Mouse (Mus musculus) stomach, adult 2 months (tissue): ENCODE measurements around the gene D630045J12Rik. TPM values are rescaled to one million over a fixed set of nuclear protein-coding genes. Genes with fewer than 3 reads are reported as not detected.

Experiments used
- polyA plus RNA-seq: library from polyadenylated mRNA; depleted of rRNA; stranded (reverse); fragments of >200 nt; gene quantifications from 2 replicates; pipeline ENCODE4 v1.2.3, GENCODE M21; 2012; rRNA removed

D630045J12Rik gene
- polyA plus RNA-seq: 0.92 and 1.1 TPM in 2 replicates

DNA sequence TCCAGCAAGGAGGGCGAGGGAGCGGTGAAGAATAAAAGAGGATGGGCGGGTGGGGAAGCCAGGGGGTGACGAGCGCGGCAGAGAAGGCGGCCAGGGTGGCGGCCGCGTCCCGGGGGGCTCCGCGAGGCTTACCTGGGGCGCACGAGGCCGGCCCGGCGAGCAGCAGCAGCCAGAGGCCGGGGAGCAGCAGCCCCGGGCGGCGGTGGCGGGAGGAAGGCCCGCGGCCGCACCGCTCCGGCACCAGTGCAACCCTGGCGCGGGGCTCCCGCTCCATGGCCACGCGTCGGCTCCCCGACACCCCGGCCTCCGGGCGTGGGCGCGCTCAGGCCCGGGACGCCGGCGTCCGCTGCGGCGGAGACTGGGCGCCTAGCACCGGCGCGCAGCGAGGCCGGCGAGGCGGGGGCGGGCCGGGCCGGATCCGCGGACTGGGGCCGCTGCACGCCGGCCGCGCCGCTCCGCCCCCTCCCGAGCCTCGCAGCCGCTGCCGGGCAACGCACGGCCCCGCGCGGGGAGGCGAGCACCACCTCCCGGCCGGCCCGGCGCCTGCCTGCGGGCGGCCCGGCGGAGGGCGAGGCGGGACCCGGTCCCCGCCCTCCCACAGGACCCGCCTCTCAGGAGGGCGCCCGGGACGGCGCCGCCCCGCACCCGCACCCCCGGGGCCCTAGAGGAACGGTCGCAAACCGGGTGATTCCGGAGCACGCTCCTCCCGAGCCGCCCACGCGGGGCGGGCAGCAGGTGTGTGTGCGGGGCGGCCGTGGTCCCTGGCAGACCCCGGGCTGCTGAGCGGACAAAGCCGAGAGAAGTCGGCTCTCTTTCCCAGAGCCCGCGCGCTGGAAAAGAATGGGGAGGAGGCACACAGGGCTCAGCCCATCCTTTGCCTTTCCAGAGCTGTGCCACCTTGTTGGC is at the start of gene D630045J12Rik:
D630045J12Rik (minus strand) TSS at position 274 of the 906 bp plus-strand sequence.

DNA sequence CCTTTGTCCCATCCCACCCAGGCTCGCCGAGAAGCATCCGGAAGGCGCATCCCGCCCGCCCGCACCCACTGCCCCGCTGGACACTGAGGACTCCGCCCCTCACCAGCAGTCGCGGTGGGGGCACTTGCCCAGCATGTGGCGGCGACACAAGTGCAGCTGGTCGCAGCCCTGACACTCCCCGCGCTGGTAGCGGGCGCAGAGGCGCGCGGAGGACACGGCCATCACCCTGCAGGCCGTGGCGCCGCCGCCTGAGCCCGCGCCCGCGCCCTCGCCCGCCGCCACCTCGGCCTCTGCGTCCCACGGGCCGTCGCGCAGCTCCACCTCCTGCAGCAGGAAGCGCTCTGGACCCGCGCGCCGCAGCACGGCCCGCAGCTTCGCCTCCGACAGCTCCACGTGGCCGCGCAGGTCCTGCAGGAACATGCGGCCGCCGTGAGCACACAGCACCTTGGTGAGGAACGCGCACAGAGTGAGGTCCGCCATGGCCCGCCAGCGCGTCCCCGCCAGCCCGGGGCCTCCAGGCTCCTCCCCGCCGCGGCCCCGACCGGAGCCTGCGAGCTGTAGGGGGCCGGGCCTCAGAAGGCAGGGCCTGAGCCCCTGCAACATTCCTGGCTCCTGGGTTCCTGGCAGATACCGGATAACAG is 45.1 kb upstream of the D630045J12Rik start, which contains the start of gene Zc3hav1l:
Zc3hav1l (minus strand) TSS at position 499 of the 641 bp plus-strand sequence.

DNA sequence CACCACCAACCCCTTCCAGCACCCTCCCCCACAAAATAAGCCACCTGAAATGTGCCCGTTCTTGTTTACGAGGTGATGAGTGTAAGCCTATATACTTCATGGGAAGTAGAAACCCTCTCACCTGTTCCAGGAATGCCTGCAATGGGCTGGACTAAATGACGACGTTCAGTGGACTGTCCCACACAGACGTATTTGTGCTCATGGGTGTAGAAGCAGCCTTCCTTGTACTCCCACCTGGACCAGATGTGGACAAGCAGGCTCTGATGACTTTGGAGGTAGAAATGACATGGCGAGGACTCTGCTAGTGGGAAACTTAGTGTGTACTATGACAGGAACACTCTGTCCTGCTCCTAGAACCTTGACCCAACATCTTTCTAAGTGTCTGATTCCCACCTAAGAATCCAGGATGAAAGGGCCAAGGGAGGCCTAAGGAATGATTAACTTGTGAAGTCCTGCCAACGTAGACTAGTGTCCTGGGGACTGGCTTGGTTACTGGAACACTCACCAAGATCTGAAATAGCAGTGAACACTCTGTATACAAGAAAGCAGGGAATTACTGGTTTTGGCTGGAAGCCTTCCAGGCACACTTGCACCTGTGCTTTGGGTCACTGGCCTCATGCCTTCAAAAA is 129.5 kb downstream of the D630045J12Rik start, which contains the start of gene Atp6v0a4:
Atp6v0a4 (minus strand) TSS at position 380 of the 629 bp plus-strand sequence.

DNA sequence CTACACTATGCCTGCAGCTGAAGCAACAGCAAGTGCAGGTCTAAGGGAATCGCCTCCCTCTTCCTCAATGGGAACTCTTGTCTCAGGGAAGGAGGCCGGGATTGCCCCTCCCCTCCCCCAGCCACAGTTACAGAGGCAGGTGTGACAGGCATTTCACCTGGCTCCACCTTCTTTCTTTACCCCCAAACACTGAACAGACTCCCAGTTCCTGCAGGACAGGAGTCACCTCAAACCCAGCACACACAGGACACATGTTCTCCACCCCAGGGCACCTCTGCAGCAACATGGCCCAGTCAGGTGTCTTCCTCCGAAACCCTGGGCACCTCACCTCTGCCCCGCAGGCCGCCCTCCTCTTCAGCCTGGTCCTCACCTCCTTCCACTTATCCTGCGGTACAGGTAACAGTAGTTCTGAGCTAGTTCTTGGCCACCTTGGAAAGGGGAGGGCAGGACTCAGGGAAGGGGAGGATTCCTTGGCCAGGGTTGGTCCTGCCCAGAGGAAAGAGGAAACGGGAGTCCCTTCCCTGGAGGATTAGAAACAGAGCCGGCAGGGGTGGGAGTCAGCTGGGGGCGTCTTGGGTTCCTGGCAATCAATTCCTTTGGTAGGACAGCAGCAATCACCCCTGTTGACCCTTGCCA is 144.5 kb downstream of the D630045J12Rik start, which contains the start of gene Tmem213:
Tmem213 (plus strand) TSS at position 96 of the 636 bp plus-strand sequence.

Other genes with a start within 250 kb of the D630045J12Rik start
- 0.51 and 0.78 TPM in 2 replicates for gene Svopl, start 207.0 kb downstream of the D630045J12Rik start, polyA plus RNA-seq
- 5.8 and 7.3 TPM in 2 replicates for gene Tmem213, start 144.8 kb downstream of the D630045J12Rik start, polyA plus RNA-seq
- 6.4 and 11.4 TPM in 2 replicates for gene Atp6v0a4, start 129.4 kb downstream of the D630045J12Rik start, polyA plus RNA-seq
- gene Zc3hav1l, start 45.2 kb upstream of the D630045J12Rik start, polyA plus RNA-seq: 0.59 and 0.68 TPM in 2 replicates
- 6.1 and 8.0 TPM in 2 replicates for gene Zc3hav1, start 100.6 kb upstream of the D630045J12Rik start, polyA plus RNA-seq
- 0.15 and 0.17 TPM in 2 replicates for gene Ttc26, start 127.5 kb upstream of the D630045J12Rik start, polyA plus RNA-seq
- gene Ubn2, start 179.9 kb upstream of the D630045J12Rik start, polyA plus RNA-seq: 0.60 and 1.5 TPM in 2 replicates